Mouse (Mus musculus): Measurements from ENCODE around the gene Cntn5. TPM values are rescaled to one million over a fixed set of nuclear protein-coding genes. Genes with fewer than 3 reads are reported as not detected.

Gene Cntn5
- polyA plus RNA-seq, 1 experiment from 2014 or later, result 3.5 TPM

GRCm38 (mm10) chr9:10116581-10116980 lies 788.0 kb downstream of the Cntn5 start:
- Histone ChIP-seq H3K27me3 (no peaks in the 10 kb centered on the region), H3K27ac (replicated peaks) (no peak overlapping the region), H3K4me3 (no peak overlapping the region), H3K36me3 (no peaks in the 10 kb centered on the region), H3K4me2 (replicated peaks) (no peak overlapping the region), H3K4me1 (no peaks in the 10 kb centered on the region), H3K9me3 (no peaks in the 10 kb centered on the region), H3K9ac (replicated peaks) (no peak overlapping the region)
- WGBS, result 71% methylated on average over 1 of the region's 1 CpGs
- ATAC-seq (ENCODE audit: low FRiP score, low read depth), result no peak

- no peak overlapping the region for H3K9ac ChIP-seq (replicated peaks)
- H3K4me1 ChIP-seq, result no peaks in the 10 kb centered on the region
- no peaks in the 10 kb centered on the region for H3K27me3 ChIP-seq
- 94% methylated on average over 1 of the region's 1 CpGs for WGBS
- H3K9me3 ChIP-seq, result no peaks in the 10 kb centered on the region
- no peak overlapping the region for H3K27ac ChIP-seq (replicated peaks)
- H3K4me2 ChIP-seq (replicated peaks), result no peak overlapping the region
- ATAC-seq (ENCODE audit: low FRiP score, low read depth), result no peak
- no peaks in the 10 kb centered on the region for H3K36me3 ChIP-seq
- no peak overlapping the region for H3K4me3 ChIP-seq
These were observed 795.4 kb downstream of the Cntn5 start for GRCm38 (mm10) chr9:10109156-10109555.

- Histone ChIP-seq H3K9ac (replicated peaks) (no peak overlapping the region), H3K27ac (replicated peaks) (no peak overlapping the region), H3K27me3 (no peaks in the 10 kb centered on the region), H3K36me3 (no peaks in the 10 kb centered on the region), H3K4me3 (no peak overlapping the region), H3K4me2 (replicated peaks) (no peak overlapping the region), H3K9me3 (no peaks in the 10 kb centered on the region), H3K4me1 (no peaks in the 10 kb centered on the region)
- WGBS, result 74% methylated on average over 4 of the region's 4 CpGs
- ATAC-seq (ENCODE audit: low FRiP score, low read depth), result no peak
These were observed 796.7 kb downstream of the Cntn5 start for GRCm38 (mm10) chr9:10107861-10108260.

DNA sequence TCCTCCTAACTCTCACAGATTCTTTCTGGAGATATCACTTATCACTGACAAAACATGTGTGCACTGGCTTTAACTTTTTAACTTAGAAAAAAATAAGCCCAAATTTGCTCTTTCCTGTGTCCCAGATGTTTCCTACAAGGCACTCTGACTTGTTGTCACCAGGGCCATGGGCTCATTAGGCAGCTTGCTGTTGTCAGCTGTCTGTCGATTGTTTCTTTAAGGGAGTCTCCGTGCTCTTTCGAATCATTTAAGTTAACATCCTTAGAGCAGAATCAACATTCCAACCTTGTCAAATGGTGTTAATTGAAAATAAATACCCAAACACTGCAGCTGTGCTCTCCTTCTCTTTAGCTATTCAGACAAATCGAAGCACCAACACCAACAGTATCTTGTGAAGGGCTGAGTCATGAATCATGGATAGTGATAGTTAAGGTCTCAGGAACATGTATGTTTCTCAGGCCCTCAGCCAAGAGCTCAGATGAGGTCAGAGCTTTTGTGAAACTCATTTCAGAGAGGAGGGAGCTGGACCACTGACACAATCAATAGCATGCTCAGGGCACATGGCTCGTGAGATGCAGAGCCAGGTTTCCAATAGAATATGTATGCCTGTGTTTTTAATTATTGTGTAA lies 802.6 kb downstream of the Cntn5 start:
- no peak overlapping the region for H3K9ac ChIP-seq (replicated peaks)
- H3K4me1 ChIP-seq, result no peaks in the 10 kb centered on the region
- H3K9me3 ChIP-seq, result no peaks in the 10 kb centered on the region
- ATAC-seq (ENCODE audit: low FRiP score, low read depth), result no peak
- 75% methylated on average over 5 of the region's 5 CpGs for WGBS
- H3K36me3 ChIP-seq, result no peaks in the 10 kb centered on the region
- H3K4me2 ChIP-seq (replicated peaks), result no peak overlapping the region
- no peaks in the 10 kb centered on the region for H3K27me3 ChIP-seq
- H3K4me3 ChIP-seq, result no peak overlapping the region
- no peak overlapping the region for H3K27ac ChIP-seq (replicated peaks)

DNA sequence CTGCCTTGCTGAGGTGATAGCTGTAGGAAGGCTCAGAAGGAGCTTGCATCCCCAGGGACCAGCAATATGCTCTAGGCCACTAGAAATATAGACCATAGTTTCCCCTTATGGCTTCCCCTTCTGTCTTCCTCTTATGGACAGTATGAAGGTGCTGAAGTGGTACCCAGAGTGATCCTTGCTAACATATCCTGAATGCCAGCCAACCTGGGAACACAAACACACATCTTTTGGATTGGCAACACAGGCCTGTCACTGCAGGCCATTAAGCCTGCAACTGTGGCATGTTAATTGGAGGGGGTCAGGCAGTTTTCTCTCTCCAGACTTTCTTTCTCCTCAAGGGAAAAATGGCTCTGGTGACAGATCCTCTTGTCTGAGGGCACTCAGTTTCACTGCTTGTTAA lies 828.3 kb downstream of the Cntn5 start:
- no peak overlapping the region for H3K4me3 ChIP-seq
- H3K27ac ChIP-seq (replicated peaks), result no peak overlapping the region
- ATAC-seq (ENCODE audit: low FRiP score, low read depth), result no peak
- no peak overlapping the region for H3K9ac ChIP-seq (replicated peaks)
- no peak overlapping the region for H3K4me2 ChIP-seq (replicated peaks)
- no peaks in the 10 kb centered on the region for H3K27me3 ChIP-seq
- no peaks in the 10 kb centered on the region for H3K9me3 ChIP-seq
- H3K36me3 ChIP-seq, result no peaks in the 10 kb centered on the region
- H3K4me1 ChIP-seq, result no peaks in the 10 kb centered on the region

- Histone ChIP-seq H3K27ac (replicated peaks) (no peak overlapping the region), H3K9ac (replicated peaks) (no peak overlapping the region), H3K27me3 (no peaks in the 10 kb centered on the region), H3K4me2 (replicated peaks) (no peak overlapping the region), H3K4me1 (no peaks in the 10 kb centered on the region), H3K4me3 (no peak overlapping the region), H3K36me3 (no peaks in the 10 kb centered on the region), H3K9me3 (no peaks in the 10 kb centered on the region)
- ATAC-seq (ENCODE audit: low FRiP score, low read depth), result no peak
- WGBS, result 67% methylated on average over 4 of the region's 4 CpGs
These were observed 831.2 kb downstream of the Cntn5 start for GRCm38 (mm10) chr9:10073401-10073800.

- no peak overlapping the region for H3K4me3 ChIP-seq
- H3K36me3 ChIP-seq, result no peaks in the 10 kb centered on the region
- no peak for ATAC-seq (ENCODE audit: low FRiP score, low read depth)
These were observed 831.7 kb downstream of the Cntn5 start for GRCm38 (mm10) chr9:10072860-10073259.

GRCm38 (mm10) chr9:10071271-10071670 lies 833.3 kb downstream of the Cntn5 start:
- H3K27me3 ChIP-seq, result no peaks in the 10 kb centered on the region

More at GRCm38 (mm10) chr9:10072860-10073259, 831.7 kb downstream of the Cntn5 start:
- H3K27me3 ChIP-seq, result no peaks in the 10 kb centered on the region
- no peaks in the 10 kb centered on the region for H3K4me1 ChIP-seq
- H3K9me3 ChIP-seq, result no peaks in the 10 kb centered on the region
- no peak overlapping the region for H3K27ac ChIP-seq (replicated peaks)
- WGBS, result 75% methylated on average over 5 of the region's 5 CpGs
- H3K9ac ChIP-seq (replicated peaks), result no peak overlapping the region
- no peak overlapping the region for H3K4me2 ChIP-seq (replicated peaks)

DNA sequence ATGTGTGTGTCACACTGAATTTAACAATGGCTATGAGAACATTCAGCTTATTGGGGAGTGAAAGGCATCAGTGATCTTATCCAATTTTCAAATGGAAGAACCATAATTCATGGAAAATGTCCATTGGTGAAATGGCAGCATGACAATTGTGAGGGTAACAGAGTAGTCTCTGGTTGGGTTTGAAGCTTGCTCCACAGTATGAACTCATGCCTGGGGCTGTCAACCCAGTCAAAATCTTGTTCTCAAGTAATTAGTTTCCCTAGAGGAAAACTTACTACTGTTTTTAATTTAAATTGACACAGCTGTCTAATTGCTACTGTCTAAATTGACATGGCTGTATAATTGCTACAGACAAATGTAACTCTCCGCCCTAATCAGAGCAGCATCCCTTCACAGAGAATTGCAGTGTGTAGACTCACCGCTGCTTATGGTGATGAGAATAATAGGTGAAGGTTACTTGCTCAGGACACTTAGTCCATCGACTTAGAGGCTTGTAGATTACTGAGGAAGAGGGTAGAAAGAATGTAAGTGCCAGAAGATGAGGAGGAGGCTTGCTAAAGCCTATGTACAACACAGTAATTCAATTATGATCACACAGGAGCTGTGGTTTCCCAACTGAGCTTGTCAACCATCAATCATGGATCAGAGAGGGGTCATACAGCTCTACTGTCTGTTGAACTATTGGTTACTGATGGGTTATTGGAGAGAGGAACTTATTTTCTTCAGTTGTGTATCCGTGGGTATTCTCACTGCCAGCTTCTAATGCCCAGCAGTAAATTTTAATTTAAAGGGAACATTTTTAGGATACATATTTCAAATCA lies 859.4 kb downstream of the Cntn5 start:
- WGBS, result 84% methylated on average over 4 of the region's 4 CpGs
- no peaks in the 10 kb centered on the region for H3K9me3 ChIP-seq
- H3K4me1 ChIP-seq, result no peaks in the 10 kb centered on the region
- H3K9ac ChIP-seq (replicated peaks), result no peak overlapping the region
- no peaks in the 10 kb centered on the region for H3K27me3 ChIP-seq
- no peaks in the 10 kb centered on the region for H3K36me3 ChIP-seq
- H3K4me2 ChIP-seq (replicated peaks), result no peak overlapping the region
- H3K4me3 ChIP-seq, result no peak overlapping the region
- no peak overlapping the region for H3K27ac ChIP-seq (replicated peaks)
- ATAC-seq (ENCODE audit: low FRiP score, low read depth), result no peak

More at GRCm38 (mm10) chr9:10071271-10071670, 833.3 kb downstream of the Cntn5 start:
- Histone ChIP-seq H3K4me2 (replicated peaks) (no peak overlapping the region), H3K4me1 (no peaks in the 10 kb centered on the region), H3K4me3 (no peak overlapping the region), H3K27ac (replicated peaks) (no peak overlapping the region), H3K9ac (replicated peaks) (no peak overlapping the region), H3K36me3 (no peaks in the 10 kb centered on the region), H3K9me3 (no peaks in the 10 kb centered on the region)
- WGBS, result 94% methylated on average over 2 of the region's 2 CpGs
- ATAC-seq (ENCODE audit: low FRiP score, low read depth), result no peak

GRCm38 (mm10) chr9:10043001-10043400 lies 861.6 kb downstream of the Cntn5 start:
- H3K9ac ChIP-seq (replicated peaks), result no peak overlapping the region
- H3K36me3 ChIP-seq, result no peaks in the 10 kb centered on the region
- no peak for ATAC-seq (ENCODE audit: low FRiP score, low read depth)
- no peak overlapping the region for H3K4me2 ChIP-seq (replicated peaks)
- H3K4me1 ChIP-seq, result no peaks in the 10 kb centered on the region
- no peak overlapping the region for H3K27ac ChIP-seq (replicated peaks)
- H3K27me3 ChIP-seq, result no peaks in the 10 kb centered on the region
- H3K9me3 ChIP-seq, result no peaks in the 10 kb centered on the region
- WGBS, result 75% methylated on average over 3 of the region's 3 CpGs
- H3K4me3 ChIP-seq, result no peak overlapping the region

GRCm38 (mm10) chr9:10015129-10015528 lies 889.4 kb downstream of the Cntn5 start:
- 67% methylated on average over 3 of the region's 3 CpGs for WGBS
- Histone ChIP-seq H3K4me3 (no peak overlapping the region), H3K36me3 (no peaks in the 10 kb centered on the region), H3K27ac (replicated peaks) (no peak overlapping the region), H3K9me3 (no peaks in the 10 kb centered on the region), H3K4me1 (no peaks in the 10 kb centered on the region), H3K4me2 (replicated peaks) (no peak overlapping the region), H3K9ac (replicated peaks) (no peak overlapping the region), H3K27me3 (no peaks in the 10 kb centered on the region)
- no peak for ATAC-seq (ENCODE audit: low FRiP score, low read depth)

DNA sequence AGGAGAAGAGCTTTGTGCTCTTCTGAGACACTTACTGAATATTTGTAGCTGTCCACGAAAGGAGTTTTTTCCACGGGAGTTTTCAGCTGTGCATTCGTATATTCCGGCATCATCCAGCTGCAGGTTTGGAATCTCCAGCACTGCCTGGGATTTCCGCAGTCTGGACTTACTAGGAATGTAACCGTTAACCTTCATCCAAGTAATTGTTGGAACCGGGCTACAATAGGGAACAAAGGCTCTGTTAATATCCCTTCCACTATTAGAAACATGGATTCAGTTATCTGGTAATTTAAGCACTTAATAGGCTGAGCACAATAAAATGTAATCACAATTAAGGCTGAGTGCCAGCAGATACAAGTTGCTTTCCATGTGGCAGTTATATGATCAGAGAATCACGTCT lies 920.5 kb downstream of the Cntn5 start:
- Histone ChIP-seq H3K36me3 (no peaks in the 10 kb centered on the region), H3K27ac (replicated peaks) (no peak overlapping the region), H3K4me2 (replicated peaks) (no peak overlapping the region), H3K9me3 (no peaks in the 10 kb centered on the region), H3K4me1 (no peaks in the 10 kb centered on the region), H3K27me3 (no peaks in the 10 kb centered on the region), H3K4me3 (no peak overlapping the region), H3K9ac (replicated peaks) (no peak overlapping the region)
- ATAC-seq (ENCODE audit: low FRiP score, low read depth), result no peak
- 84% methylated on average over 8 of the region's 8 CpGs for WGBS
